Mouse (Mus musculus) small intestine, adult 2 months (tissue): ENCODE data around the gene Atp8a2.

ENCODE experiments used
- CTCF ChIP-seq: fragments of 200-500 bp; IDR thresholded peaks from 2 replicates; pipeline ENCODE4 v1.5.1; 2012; ENCODE audit warnings: low read depth, mild to moderate bottlenecking, control low read depth, inconsistent platforms, low read length, moderate library complexity, mixed read lengths; ENCODE audit not compliant: insufficient replicate concordance, insufficient read length; ENCODE audit errors: extremely low read depth
- POLR2A ChIP-seq: fragments of 200-500 bp; IDR thresholded peaks from 2 replicates; pipeline ENCODE4 v1.6.1; 2012; ENCODE audit warnings: low read depth, mild to moderate bottlenecking, control low read depth, inconsistent platforms, low read length, moderate library complexity

GRCm38 (mm10) chr14:60082771-60083170, 114.2 kb downstream of the Atp8a2 start:
- no peak for TF ChIP-seq CTCF
- no peak for TF ChIP-seq POLR2A
